Mouse (Mus musculus): ENCODE measurements at regions not wholly inside any gene's neighbourhood (a gene's known extent, or its start where the extent isn't known, plus 50 kb on each side); places are given as distances from the start of the nearest gene placed in this dataset.
A peak's percentile ranks its signal among the peaks of the same experiment; 100 is the strongest.

- no peak overlapping the region for H3K4me2 ChIP-seq (replicated peaks)
- H3K27ac ChIP-seq = no peak overlapping the region
- H3K9me3 ChIP-seq (ENCODE audit: control insufficient read depth, low read length) = no peaks in the 10 kb centered on the region
- WGBS = 44% methylated on average over 8 of the region's 8 CpGs
- no peaks in the 10 kb centered on the region for H3K4me1 ChIP-seq (replicated peaks; ENCODE audit: control insufficient read depth, insufficient read depth, low read length)
- no peaks in the 10 kb centered on the region for H3K27me3 ChIP-seq (ENCODE audit: control insufficient read depth, insufficient read depth, low read length)
- H3K4me3 ChIP-seq (replicated peaks; ENCODE audit: low read length) = no peak overlapping the region
- DNase-seq (ENCODE audit: low spot score) (no peak), ATAC-seq (ENCODE audit: low FRiP score) (no peak; the same call in 1 of the 2 replicates)
- no peaks in the 10 kb centered on the region for H3K36me3 ChIP-seq (replicated peaks; ENCODE audit: control insufficient read depth, insufficient read depth)
- H3K9ac ChIP-seq = no peak overlapping the region
Observed at GRCm38 (mm10) chr16:52601068-52601829, 147.4 kb upstream of the Alcam start.

- no peak overlapping the region for H3K4me3 ChIP-seq (replicated peaks; ENCODE audit: low read length)
- H3K4me2 ChIP-seq (replicated peaks) = no peak overlapping the region
- H3K36me3 ChIP-seq (replicated peaks; ENCODE audit: control insufficient read depth, insufficient read depth) = no peaks in the 10 kb centered on the region
- ATAC-seq (ENCODE audit: low FRiP score) (no peak), DNase-seq (ENCODE audit: low spot score) (no peak)
- H3K9me3 ChIP-seq (ENCODE audit: control insufficient read depth, low read length) = no peaks in the 10 kb centered on the region
- 70% methylated on average over 1 of the region's 1 CpGs for WGBS
- H3K27ac ChIP-seq = no peak overlapping the region
- no peak overlapping the region for H3K9ac ChIP-seq
- no peaks in the 10 kb centered on the region for H3K4me1 ChIP-seq (replicated peaks; ENCODE audit: control insufficient read depth, insufficient read depth, low read length)
- H3K27me3 ChIP-seq (ENCODE audit: control insufficient read depth, insufficient read depth, low read length) = no peaks in the 10 kb centered on the region
Observed at GRCm38 (mm10) chr16:52598232-52598631, 144.4 kb upstream of the Alcam start.

DNA sequence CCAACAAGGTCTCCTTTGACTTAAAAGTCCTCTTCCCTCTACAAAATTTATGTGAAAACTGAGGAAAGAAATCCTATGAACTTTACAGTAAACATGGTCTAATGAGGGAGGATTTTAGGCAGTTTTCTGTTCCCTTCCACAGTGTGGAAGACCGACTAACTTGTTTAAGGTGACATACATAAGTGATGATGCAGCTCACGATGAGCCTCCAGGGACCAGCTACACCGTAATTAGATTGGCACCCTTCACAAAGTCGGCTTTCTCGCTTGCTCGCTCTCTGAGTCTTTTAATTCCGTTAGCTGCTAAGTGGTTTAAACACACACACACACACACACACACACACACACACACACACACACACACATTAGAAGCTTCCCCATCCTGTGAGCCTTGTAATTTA, 143.3 kb upstream of the Alcam start:
- Histone ChIP-seq H3K4me3 (replicated peaks; ENCODE audit: low read length) (no peak overlapping the region), H3K4me1 (replicated peaks; ENCODE audit: control insufficient read depth, insufficient read depth, low read length) (no peaks in the 10 kb centered on the region), H3K9ac (no peak overlapping the region), H3K4me2 (replicated peaks) (no peak overlapping the region), H3K36me3 (replicated peaks; ENCODE audit: control insufficient read depth, insufficient read depth) (no peaks in the 10 kb centered on the region), H3K9me3 (ENCODE audit: control insufficient read depth, low read length) (no peaks in the 10 kb centered on the region), H3K27ac (no peak overlapping the region), H3K27me3 (ENCODE audit: control insufficient read depth, insufficient read depth, low read length) (no peaks in the 10 kb centered on the region)
- ATAC-seq (ENCODE audit: low FRiP score) (0 out of 2 replicates have a peak, but pooled peaks have one; percentile 18), DNase-seq (ENCODE audit: low spot score) (no peak)
- WGBS = 73% methylated on average over 7 of the region's 7 CpGs

- Histone ChIP-seq H3K36me3 (replicated peaks; ENCODE audit: control insufficient read depth, insufficient read depth) (no peaks in the 10 kb centered on the region), H3K27me3 (ENCODE audit: control insufficient read depth, insufficient read depth, low read length) (no peaks in the 10 kb centered on the region), H3K4me3 (replicated peaks; ENCODE audit: low read length) (no peak overlapping the region), H3K4me1 (replicated peaks; ENCODE audit: control insufficient read depth, insufficient read depth, low read length) (no peaks in the 10 kb centered on the region), H3K9ac (no peak overlapping the region), H3K9me3 (ENCODE audit: control insufficient read depth, low read length) (no peaks in the 10 kb centered on the region), H3K4me2 (replicated peaks) (no peak overlapping the region), H3K27ac (no peak overlapping the region)
- ATAC-seq (ENCODE audit: low FRiP score) (peak; percentile 14; the same call in 1 of the 2 replicates), DNase-seq (ENCODE audit: low spot score) (no peak)
- 68% methylated on average over 1 of the region's 1 CpGs for WGBS
Observed at GRCm38 (mm10) chr16:52588291-52588781, 134.5 kb upstream of the Alcam start.

DNA sequence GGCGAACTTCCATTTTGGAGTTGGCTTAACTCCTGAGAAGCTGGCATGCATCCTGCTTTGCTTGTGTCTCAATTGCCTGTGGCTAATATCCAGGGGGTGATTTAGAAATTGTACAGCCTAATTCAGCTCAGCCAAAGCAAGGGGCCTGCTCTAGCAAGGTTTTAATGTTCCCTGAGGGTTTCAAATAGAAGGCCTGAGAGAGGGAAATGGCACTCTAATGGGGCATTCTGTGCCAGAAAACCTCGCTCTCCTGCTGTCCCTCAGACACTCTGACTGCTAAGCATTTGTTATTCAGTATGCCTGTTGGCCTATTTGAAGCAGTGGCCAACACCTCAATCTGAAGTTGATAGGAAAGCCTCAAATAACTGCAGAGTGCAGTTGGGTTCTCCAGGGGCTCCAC, 115.2 kb upstream of the Alcam start:
- ATAC-seq (ENCODE audit: low FRiP score) (peak; percentile 31; the same call in 1 of the 2 replicates), DNase-seq (ENCODE audit: low spot score) (no peak)
- H3K36me3 ChIP-seq (replicated peaks; ENCODE audit: control insufficient read depth, insufficient read depth) = no peaks in the 10 kb centered on the region
- no peak overlapping the region for H3K9ac ChIP-seq
- WGBS = 54% methylated on average over 2 of the region's 2 CpGs
- no peaks in the 10 kb centered on the region for H3K27me3 ChIP-seq (ENCODE audit: control insufficient read depth, insufficient read depth, low read length)
- no peaks in the 10 kb centered on the region for H3K4me1 ChIP-seq (replicated peaks; ENCODE audit: control insufficient read depth, insufficient read depth, low read length)
- H3K27ac ChIP-seq = no peak overlapping the region
- no peaks in the 10 kb centered on the region for H3K9me3 ChIP-seq (ENCODE audit: control insufficient read depth, low read length)
- no peak overlapping the region for H3K4me2 ChIP-seq (replicated peaks)
- no peak overlapping the region for H3K4me3 ChIP-seq (replicated peaks; ENCODE audit: low read length)

DNA sequence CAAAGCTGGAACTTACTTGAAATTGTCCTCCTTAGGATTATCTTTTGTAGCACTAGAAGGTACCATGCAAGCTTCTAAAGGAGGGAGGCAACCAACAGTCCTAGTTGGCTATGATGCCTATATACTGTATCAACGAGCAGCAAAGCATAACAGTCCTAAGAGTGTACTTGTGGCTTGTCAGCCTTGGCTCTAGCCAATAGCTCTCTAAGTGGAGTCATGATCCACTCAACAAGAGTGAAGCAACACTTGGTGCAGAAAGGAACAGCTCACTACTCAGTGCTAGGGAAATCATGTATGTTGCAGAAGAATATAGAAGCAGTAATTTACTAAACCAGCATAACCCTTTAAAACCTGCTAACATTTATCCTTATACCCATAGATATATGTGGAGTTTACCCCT, 82.4 kb upstream of the Alcam start:
- no peak for ATAC-seq (ENCODE audit: low FRiP score)
- H3K4me3 ChIP-seq (replicated peaks; ENCODE audit: low read length) = no peak overlapping the region
- no peaks in the 10 kb centered on the region for H3K4me1 ChIP-seq (replicated peaks; ENCODE audit: control insufficient read depth, insufficient read depth, low read length)
- H3K27ac ChIP-seq = no peak overlapping the region
- H3K4me2 ChIP-seq (replicated peaks) = no peak overlapping the region
- 76% methylated on average over 1 of the region's 1 CpGs for WGBS
- no peaks in the 10 kb centered on the region for H3K9me3 ChIP-seq (ENCODE audit: control insufficient read depth, low read length)
- no peaks in the 10 kb centered on the region for H3K27me3 ChIP-seq (ENCODE audit: control insufficient read depth, insufficient read depth, low read length)
- H3K36me3 ChIP-seq (replicated peaks; ENCODE audit: control insufficient read depth, insufficient read depth) = no peaks in the 10 kb centered on the region
- H3K9ac ChIP-seq = no peak overlapping the region
- no peak for DNase-seq (ENCODE audit: low spot score)

DNA sequence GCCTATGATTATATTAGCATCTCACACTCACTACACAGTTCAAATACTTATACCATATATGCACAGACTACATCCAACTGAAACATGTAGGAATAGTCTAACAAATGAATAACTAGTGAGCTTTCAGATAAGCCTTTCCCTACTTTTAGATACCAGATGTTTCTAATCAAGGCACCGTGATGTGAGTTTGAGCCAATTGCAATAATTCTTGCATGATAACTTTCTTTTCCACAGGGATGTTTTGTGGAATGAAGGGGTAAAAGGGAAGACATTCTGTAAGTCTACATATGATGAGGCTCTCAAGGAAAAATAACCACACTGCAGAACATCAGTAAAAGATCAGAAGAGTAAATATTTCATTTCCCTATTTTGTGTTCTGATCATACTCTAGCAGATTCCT, 80.7 kb upstream of the Alcam start:
- no peaks in the 10 kb centered on the region for H3K27me3 ChIP-seq (ENCODE audit: control insufficient read depth, insufficient read depth, low read length)
- WGBS = 85% methylated on average over 1 of the region's 1 CpGs
- H3K27ac ChIP-seq = no peak overlapping the region
- no peak overlapping the region for H3K4me2 ChIP-seq (replicated peaks)
- H3K36me3 ChIP-seq (replicated peaks; ENCODE audit: control insufficient read depth, insufficient read depth) = no peaks in the 10 kb centered on the region
- DNase-seq (ENCODE audit: low spot score) (no peak), ATAC-seq (ENCODE audit: low FRiP score) (no peak)
- no peak overlapping the region for H3K9ac ChIP-seq
- H3K9me3 ChIP-seq (ENCODE audit: control insufficient read depth, low read length) = no peaks in the 10 kb centered on the region
- H3K4me1 ChIP-seq (replicated peaks; ENCODE audit: control insufficient read depth, insufficient read depth, low read length) = no peaks in the 10 kb centered on the region
- H3K4me3 ChIP-seq (replicated peaks; ENCODE audit: low read length) = no peak overlapping the region

DNA sequence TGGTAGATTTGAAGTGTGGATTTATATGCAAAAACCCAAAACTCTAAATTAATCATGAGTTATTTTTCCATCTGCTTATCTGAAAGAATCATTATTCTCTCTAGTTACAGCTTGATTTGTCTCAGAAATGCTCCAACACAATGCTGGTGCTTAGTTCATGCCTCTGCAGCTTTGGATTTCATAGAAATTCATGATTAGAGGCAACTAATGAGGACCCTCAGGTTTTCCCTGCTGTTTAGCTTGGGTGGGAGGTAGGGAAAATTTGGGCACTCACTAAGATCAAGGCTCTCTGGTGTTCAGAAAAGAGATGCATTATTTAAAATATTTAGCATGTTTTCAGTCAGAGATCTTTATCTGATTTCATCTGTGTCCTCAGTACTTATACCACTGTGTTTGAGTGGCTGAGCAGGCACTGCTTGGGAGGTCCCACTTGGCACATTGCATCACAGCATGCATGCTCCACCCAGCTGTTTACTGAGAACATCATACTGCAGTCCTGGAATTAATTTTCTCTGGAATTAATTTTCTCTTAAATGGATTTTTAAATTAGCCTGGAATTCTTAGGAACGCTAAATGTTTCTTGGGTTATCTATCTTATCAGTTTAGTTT, 78.7 kb upstream of the Alcam start:
- Histone ChIP-seq H3K36me3 (replicated peaks; ENCODE audit: control insufficient read depth, insufficient read depth) (no peaks in the 10 kb centered on the region), H3K27me3 (ENCODE audit: control insufficient read depth, insufficient read depth, low read length) (no peaks in the 10 kb centered on the region), H3K4me3 (replicated peaks; ENCODE audit: low read length) (no peak overlapping the region), H3K9ac (no peak overlapping the region), H3K27ac (no peak overlapping the region), H3K4me1 (replicated peaks; ENCODE audit: control insufficient read depth, insufficient read depth, low read length) (no peaks in the 10 kb centered on the region), H3K4me2 (replicated peaks) (no peak overlapping the region), H3K9me3 (ENCODE audit: control insufficient read depth, low read length) (no peaks in the 10 kb centered on the region)
- ATAC-seq (ENCODE audit: low FRiP score) (peak; percentile 68), DNase-seq (ENCODE audit: low spot score) (no peak)
- 82% methylated on average over 1 of the region's 1 CpGs for WGBS

GRCm38 (mm10) chr16:52513546-52514409, 59.9 kb upstream of the Alcam start:
- no peak overlapping the region for H3K27ac ChIP-seq
- H3K36me3 ChIP-seq (replicated peaks; ENCODE audit: control insufficient read depth, insufficient read depth) = no peaks in the 10 kb centered on the region
- ATAC-seq (ENCODE audit: low FRiP score) = no peak
- no peaks in the 10 kb centered on the region for H3K9me3 ChIP-seq (ENCODE audit: control insufficient read depth, low read length)
- 93% methylated on average over 5 of the region's 5 CpGs for WGBS
- no peak overlapping the region for H3K4me2 ChIP-seq (replicated peaks)
- no peaks in the 10 kb centered on the region for H3K27me3 ChIP-seq (ENCODE audit: control insufficient read depth, insufficient read depth, low read length)
- no peaks in the 10 kb centered on the region for H3K4me1 ChIP-seq (replicated peaks; ENCODE audit: control insufficient read depth, insufficient read depth, low read length)
- no peak overlapping the region for H3K9ac ChIP-seq
- DNase-seq (ENCODE audit: low spot score) = no peak
- no peak overlapping the region for H3K4me3 ChIP-seq (replicated peaks; ENCODE audit: low read length)

Data from hindbrain, embryonic 14.5 days (tissue).